Mouse (Mus musculus): ENCODE data around the gene Ppp1r2.

GRCm38 (mm10) chr16:31274084-31274483 lies 993 bp downstream of the Ppp1r2 start:
- TF ChIP-seq MYC (IDR thresholded peaks at IDR 0.05; ENCODE audit: low read depth, low read length) = no peak; the same call in 1 of the 2 replicates
- no peak for TF ChIP-seq POLR2A (IDR thresholded peaks at IDR 0.05; ENCODE audit: low read depth, low read length)
- TF ChIP-seq NELFE (IDR thresholded peaks at IDR 0.05; ENCODE audit: low read depth, low read length) = no peak
- no peak for TF ChIP-seq MAZ (IDR thresholded peaks at IDR 0.05; ENCODE audit: low read depth, low read length)

All from CH12.LX (cell line).